Mouse (Mus musculus) retina, embryonic 14.5 days (tissue): ENCODE data around the gene Gpsm1.
"Not testable (repeated sequence)": the region's sequence is repeated elsewhere in the genome, so short reads cannot be mapped to it uniquely, and the experiment has no call there.

Source experiments
- DNase-seq: peaks from one replicate; pipeline ENCODE4 v3.0.0-alpha.2; 2015; ENCODE audit warnings: low spot score

The Gpsm1 gene

GRCm38 (mm10) chr2:26380131-26380771 is 64.9 kb downstream of the Gpsm1 start, which contains the start of gene Snapc4:
Snapc4 (minus strand) TSS chr2:26380653.
- DNase-seq: peak; percentile 87

GRCm38 (mm10) chr2:26380871-26381270 is 65.6 kb downstream of the Gpsm1 start:
- not testable (repeated sequence) for DNase-seq

- DNase-seq: no peak
Measured at GRCm38 (mm10) chr2:26387713-26388112, 72.4 kb downstream of the Gpsm1 start.

- DNase-seq: peak; percentile 16
Measured at GRCm38 (mm10) chr2:26388682-26389153, 73.4 kb downstream of the Gpsm1 start.

GRCm38 (mm10) chr2:26389154-26389690 is 73.9 kb downstream of the Gpsm1 start, which contains the start of the genes Entr1 and Pmpca:
Entr1 (minus strand) TSS chr2:26389316.
Pmpca (plus strand) TSS chr2:26389339.
- peak; percentile 88 for DNase-seq

GRCm38 (mm10) chr2:26390954-26391353 is 75.6 kb downstream of the Gpsm1 start:
- no peak for DNase-seq

- DNase-seq: no peak
Measured at GRCm38 (mm10) chr2:26391617-26392016, 76.3 kb downstream of the Gpsm1 start.
